Mouse (Mus musculus) neural tube, embryonic 12.5 days (tissue): Measurements from ENCODE around the gene Hspb3. TPM values are rescaled to one million over a fixed set of nuclear protein-coding genes. Genes with fewer than 3 reads are reported as not detected.

Experiments used
- ATAC-seq: fragments of 200-750 bp; cut with Nextera tagmentation; 2 replicates; pipeline ENCODE4 v1.8.0; 2017; ENCODE audit warnings: low read depth, mild to moderate bottlenecking, moderate TSS enrichment, moderate library complexity; ENCODE audit not compliant: low FRiP score
- H3K27ac ChIP-seq: fragments of 300-500 bp; sonication (generic); 2 replicates; pipeline ENCODE4 v1.5.1; 2016
- H3K27me3 ChIP-seq: fragments of 300-500 bp; sonication (generic); replicated peaks from 2 replicates; pipeline ENCODE4 v1.6.1; 2016; ENCODE audit warnings: mild to moderate bottlenecking
- H3K36me3 ChIP-seq: fragments of 300-500 bp; sonication (generic); 2 replicates; pipeline ENCODE4 v1.6.1; 2016; ENCODE audit warnings: mild to moderate bottlenecking
- H3K4me1 ChIP-seq: fragments of 300-500 bp; sonication (generic); 2 replicates; pipeline ENCODE4 v1.6.1; 2016
- H3K4me2 ChIP-seq: fragments of 300-500 bp; sonication (generic); replicated peaks from 2 replicates; pipeline ENCODE4 v1.6.1; 2016; ENCODE audit warnings: mild to moderate bottlenecking
- H3K4me3 ChIP-seq: fragments of 300-500 bp; sonication (generic); 2 replicates; pipeline ENCODE4 v1.5.1; 2016
- H3K9ac ChIP-seq: fragments of 300-500 bp; sonication (generic); 2 replicates; pipeline ENCODE4 v1.6.1; 2016; ENCODE audit warnings: mild to moderate bottlenecking
- H3K9me3 ChIP-seq: fragments of 300-500 bp; sonication (generic); 2 replicates; pipeline ENCODE4 v1.6.1; 2016; ENCODE audit warnings: mild to moderate bottlenecking
- WGBS: fragments of 180-500 bp; shearing (Covaris S2); methylation state at CpG from one replicate; pipeline ENCODE4 v1.1.7; 2016; 5-methylcytosine and 5-hydroxymethylcytosine counted together
- polyA plus RNA-seq: library from polyadenylated mRNA; unstranded; fragments of >200 nt; fragmentation: Nextera tagmentation; extraction: Ambion mirVana; gene quantifications from 2 replicates; pipeline ENCODE4 v1.2.1, GENCODE M21; 2016

Hspb3 gene
- polyA plus RNA-seq: 1.0 and 1.5 TPM in 2 replicates

GRCm38 (mm10) chr13:113663151-113663779, at the start of gene Hspb3:
Gene Hspb3 (minus strand): TSS chr13:113663676.
- Histone ChIP-seq H3K36me3 (no peaks in the 10 kb centered on the region), H3K9me3 (no peaks in the 10 kb centered on the region), H3K27me3 (no peaks in the 10 kb centered on the region), H3K9ac (no peak within 1 kb of the TSS), H3K4me3 (no peak within 1 kb of the TSS), H3K27ac (no peak within 1 kb of the TSS), H3K4me1 (peaks cover 8% of the 10 kb centered on the region), H3K4me2 (peak within 1 kb of the TSS; percentile 23)
- WGBS: 54% methylated on average over 28 of the region's 28 CpGs
- ATAC-seq: peak; percentile 74

GRCm38 (mm10) chr13:113713186-113713585, 49.7 kb upstream of the Hspb3 start:
- no peak overlapping the region for H3K4me2 ChIP-seq
- no peak overlapping the region for H3K4me3 ChIP-seq
- H3K9ac ChIP-seq: no peak overlapping the region
- WGBS: 91% methylated on average over 3 of the region's 3 CpGs
- no peaks in the 10 kb centered on the region for H3K36me3 ChIP-seq
- ATAC-seq: no peak
- H3K27me3 ChIP-seq: no peaks in the 10 kb centered on the region
- no peaks in the 10 kb centered on the region for H3K9me3 ChIP-seq
- H3K27ac ChIP-seq: no peak overlapping the region
- H3K4me1 ChIP-seq: no peaks in the 10 kb centered on the region

- Histone ChIP-seq H3K4me1 (no peaks in the 10 kb centered on the region; the same call in 1 of the 2 replicates), H3K4me3 (no peak overlapping the region), H3K27ac (no peak overlapping the region), H3K9me3 (no peaks in the 10 kb centered on the region; the same call in 1 of the 2 replicates), H3K27me3 (no peaks in the 10 kb centered on the region), H3K36me3 (no peaks in the 10 kb centered on the region), H3K9ac (no peak overlapping the region), H3K4me2 (no peak overlapping the region)
- peak; percentile 71 for ATAC-seq
- WGBS: 14% methylated on average over 4 of the region's 4 CpGs
Observed at GRCm38 (mm10) chr13:113706183-113706582, 42.7 kb upstream of the Hspb3 start.

- WGBS: 78% methylated on average over 3 of the region's 3 CpGs
- no peak overlapping the region for H3K4me2 ChIP-seq
- H3K27me3 ChIP-seq: no peaks in the 10 kb centered on the region
- H3K4me3 ChIP-seq: no peak overlapping the region
- H3K9ac ChIP-seq: no peak overlapping the region
- H3K36me3 ChIP-seq: no peaks in the 10 kb centered on the region
- H3K27ac ChIP-seq: no peak overlapping the region
- peaks cover 16% of the 10 kb centered on the region for H3K4me1 ChIP-seq
- H3K9me3 ChIP-seq: no peaks in the 10 kb centered on the region; the same call in 1 of the 2 replicates
- no peak for ATAC-seq
Observed at GRCm38 (mm10) chr13:113701185-113701584, 37.7 kb upstream of the Hspb3 start.

GRCm38 (mm10) chr13:113699928-113700327, 36.5 kb upstream of the Hspb3 start:
- Histone ChIP-seq H3K9me3 (no peaks in the 10 kb centered on the region; the same call in 1 of the 2 replicates), H3K4me2 (no peak overlapping the region), H3K4me1 (peaks cover 16% of the 10 kb centered on the region), H3K4me3 (no peak overlapping the region), H3K27ac (no peak overlapping the region), H3K27me3 (no peaks in the 10 kb centered on the region), H3K36me3 (no peaks in the 10 kb centered on the region), H3K9ac (no peak overlapping the region)
- ATAC-seq: no peak
- 89% methylated on average over 8 of the region's 8 CpGs for WGBS

GRCm38 (mm10) chr13:113699415-113699873, 36.0 kb upstream of the Hspb3 start:
- H3K4me2 ChIP-seq: no peak overlapping the region
- H3K27me3 ChIP-seq: no peaks in the 10 kb centered on the region
- H3K4me1 ChIP-seq: peaks cover 16% of the 10 kb centered on the region
- H3K27ac ChIP-seq: no peak overlapping the region
- ATAC-seq: no peak
- no peaks in the 10 kb centered on the region for H3K36me3 ChIP-seq
- no peak overlapping the region for H3K9ac ChIP-seq
- 50% methylated on average over 11 of the region's 11 CpGs for WGBS
- H3K4me3 ChIP-seq: no peak overlapping the region
- H3K9me3 ChIP-seq: no peaks in the 10 kb centered on the region; the same call in 1 of the 2 replicates

- Histone ChIP-seq H3K9me3 (no peaks in the 10 kb centered on the region), H3K27ac (no peak overlapping the region), H3K9ac (no peak overlapping the region), H3K4me1 (peaks cover 16% of the 10 kb centered on the region), H3K27me3 (no peaks in the 10 kb centered on the region), H3K4me2 (no peak overlapping the region), H3K36me3 (no peaks in the 10 kb centered on the region), H3K4me3 (no peak overlapping the region)
- WGBS: 52% methylated on average over 4 of the region's 4 CpGs
- ATAC-seq: no peak
Observed at GRCm38 (mm10) chr13:113696838-113697321, 33.4 kb upstream of the Hspb3 start.

- no peak for ATAC-seq
- no peak overlapping the region for H3K4me3 ChIP-seq
- no peaks in the 10 kb centered on the region for H3K27me3 ChIP-seq
- no peak overlapping the region for H3K4me2 ChIP-seq
- no peak overlapping the region for H3K9ac ChIP-seq
- 23% methylated on average over 6 of the region's 6 CpGs for WGBS
- H3K9me3 ChIP-seq: no peaks in the 10 kb centered on the region
- H3K27ac ChIP-seq: no peak overlapping the region
- H3K36me3 ChIP-seq: no peaks in the 10 kb centered on the region
- H3K4me1 ChIP-seq: peaks cover 8% of the 10 kb centered on the region; the same call in 1 of the 2 replicates
Observed at GRCm38 (mm10) chr13:113693383-113693782, 29.9 kb upstream of the Hspb3 start.

GRCm38 (mm10) chr13:113691644-113692043, 28.2 kb upstream of the Hspb3 start:
- H3K4me2 ChIP-seq: no peak overlapping the region
- no peak overlapping the region for H3K9ac ChIP-seq
- no peaks in the 10 kb centered on the region for H3K27me3 ChIP-seq
- WGBS: 67% methylated on average over 9 of the region's 9 CpGs
- H3K36me3 ChIP-seq: no peaks in the 10 kb centered on the region
- no peaks in the 10 kb centered on the region for H3K9me3 ChIP-seq
- no peak overlapping the region for H3K4me3 ChIP-seq
- peaks cover 3% of the 10 kb centered on the region; the same call in 1 of the 2 replicates for H3K4me1 ChIP-seq
- ATAC-seq: no peak
- H3K27ac ChIP-seq: no peak overlapping the region

GRCm38 (mm10) chr13:113689883-113690282, 26.4 kb upstream of the Hspb3 start:
- no peaks in the 10 kb centered on the region for H3K4me1 ChIP-seq
- H3K9ac ChIP-seq: no peak overlapping the region
- no peak overlapping the region for H3K4me3 ChIP-seq
- H3K27ac ChIP-seq: no peak overlapping the region
- H3K9me3 ChIP-seq: no peaks in the 10 kb centered on the region
- WGBS: 89% methylated on average over 7 of the region's 7 CpGs
- no peak for ATAC-seq
- no peaks in the 10 kb centered on the region for H3K27me3 ChIP-seq
- H3K4me2 ChIP-seq: no peak overlapping the region
- no peaks in the 10 kb centered on the region for H3K36me3 ChIP-seq

- H3K4me2 ChIP-seq: no peak overlapping the region
- H3K27ac ChIP-seq: no peak overlapping the region
- no peaks in the 10 kb centered on the region for H3K9me3 ChIP-seq
- no peak overlapping the region for H3K9ac ChIP-seq
- ATAC-seq: no peak
- no peaks in the 10 kb centered on the region for H3K36me3 ChIP-seq
- H3K4me1 ChIP-seq: no peaks in the 10 kb centered on the region
- H3K4me3 ChIP-seq: no peak overlapping the region
- 73% methylated on average over 8 of the region's 8 CpGs for WGBS
- H3K27me3 ChIP-seq: no peaks in the 10 kb centered on the region
Observed at GRCm38 (mm10) chr13:113686691-113687121, 23.2 kb upstream of the Hspb3 start.

GRCm38 (mm10) chr13:113682821-113683220, 19.3 kb upstream of the Hspb3 start:
- H3K9ac ChIP-seq: no peak overlapping the region
- H3K36me3 ChIP-seq: no peaks in the 10 kb centered on the region
- H3K4me1 ChIP-seq: no peaks in the 10 kb centered on the region
- H3K4me2 ChIP-seq: no peak overlapping the region
- H3K27ac ChIP-seq: no peak overlapping the region
- H3K27me3 ChIP-seq: no peaks in the 10 kb centered on the region
- H3K4me3 ChIP-seq: no peak overlapping the region
- 91% methylated on average over 5 of the region's 5 CpGs for WGBS
- H3K9me3 ChIP-seq: no peaks in the 10 kb centered on the region
- no peak for ATAC-seq

- no peaks in the 10 kb centered on the region for H3K27me3 ChIP-seq
- H3K9me3 ChIP-seq: no peaks in the 10 kb centered on the region
- no peak overlapping the region for H3K4me3 ChIP-seq
- H3K4me2 ChIP-seq: no peak overlapping the region
- ATAC-seq: no peak
- WGBS: 88% methylated on average over 7 of the region's 7 CpGs
- no peaks in the 10 kb centered on the region for H3K36me3 ChIP-seq
- no peak overlapping the region for H3K27ac ChIP-seq
- no peaks in the 10 kb centered on the region for H3K4me1 ChIP-seq
- H3K9ac ChIP-seq: no peak overlapping the region
Observed at GRCm38 (mm10) chr13:113680646-113681045, 17.2 kb upstream of the Hspb3 start.
